Mouse (Mus musculus) midbrain, embryonic 16.5 days (tissue): ENCODE measurements around the gene Ntrk3. TPM values are rescaled to one million over a fixed set of nuclear protein-coding genes. Genes with fewer than 3 reads are reported as not detected.

Source experiments
- ATAC-seq: fragments of 200-750 bp; cut with Nextera tagmentation; 2 replicates; pipeline ENCODE4 v1.8.0; 2017; ENCODE audit warnings: moderate TSS enrichment
- H3K27ac ChIP-seq: fragments of 300-500 bp; sonication (generic); 2 replicates; pipeline ENCODE4 v1.5.1; 2014; ENCODE audit warnings: mild to moderate bottlenecking, low read length, mixed read lengths
- H3K27me3 ChIP-seq: fragments of 300-500 bp; sonication (generic); 2 replicates; pipeline ENCODE4 v1.6.1; 2014; ENCODE audit warnings: low read depth, low read length, mixed read lengths; ENCODE audit not compliant: control insufficient read depth, insufficient read depth
- H3K36me3 ChIP-seq: fragments of 300-500 bp; sonication (generic); 2 replicates; pipeline ENCODE4 v1.6.1; 2014; ENCODE audit warnings: mild to moderate bottlenecking, low read length, moderate library complexity, mixed read lengths; ENCODE audit not compliant: control insufficient read depth, insufficient read depth
- H3K4me1 ChIP-seq: fragments of 300-500 bp; sonication (generic); 2 replicates; pipeline ENCODE4 v1.6.1; 2014; ENCODE audit warnings: mild to moderate bottlenecking, low read length, mixed read lengths; ENCODE audit not compliant: control insufficient read depth, insufficient read depth
- H3K4me2 ChIP-seq: fragments of 300-500 bp; sonication (generic); 2 replicates; pipeline ENCODE4 v1.6.1; 2014; ENCODE audit warnings: mild to moderate bottlenecking, low read length, mixed read lengths
- H3K4me3 ChIP-seq: fragments of 300-500 bp; sonication (generic); 2 replicates; pipeline ENCODE4 v1.5.1; 2014; ENCODE audit warnings: low read depth, mild to moderate bottlenecking, low read length, moderate library complexity, mixed read lengths
- H3K9ac ChIP-seq: fragments of 300-500 bp; sonication (generic); 2 replicates; pipeline ENCODE4 v1.6.1; 2014; ENCODE audit warnings: low read depth, low read length, mixed read lengths
- H3K9me3 ChIP-seq: fragments of 300-500 bp; sonication (generic); replicated peaks from 2 replicates; pipeline ENCODE4 v1.6.1; 2014; ENCODE audit warnings: mild to moderate bottlenecking, low read length, mixed read lengths; ENCODE audit not compliant: control insufficient read depth, poor library complexity, severe bottlenecking
- WGBS: fragments of 180-500 bp; shearing (Covaris S2); extraction: QIAGEN DNeasy Blood & Tissue Kit; methylation state at CpG from one replicate; pipeline ENCODE4 v1.1.7; 2014; 5-methylcytosine and 5-hydroxymethylcytosine counted together
- polyA plus RNA-seq: library from polyadenylated mRNA; unstranded; fragments of >200 nt; fragmentation: Nextera tagmentation; extraction: Ambion mirVana; gene quantifications from 2 replicates; pipeline ENCODE4 v1.2.1, GENCODE M21; 2015

Gene Ntrk3
- polyA plus RNA-seq, 1 experiment from 2014 or later, result 24.7 TPM

DNA sequence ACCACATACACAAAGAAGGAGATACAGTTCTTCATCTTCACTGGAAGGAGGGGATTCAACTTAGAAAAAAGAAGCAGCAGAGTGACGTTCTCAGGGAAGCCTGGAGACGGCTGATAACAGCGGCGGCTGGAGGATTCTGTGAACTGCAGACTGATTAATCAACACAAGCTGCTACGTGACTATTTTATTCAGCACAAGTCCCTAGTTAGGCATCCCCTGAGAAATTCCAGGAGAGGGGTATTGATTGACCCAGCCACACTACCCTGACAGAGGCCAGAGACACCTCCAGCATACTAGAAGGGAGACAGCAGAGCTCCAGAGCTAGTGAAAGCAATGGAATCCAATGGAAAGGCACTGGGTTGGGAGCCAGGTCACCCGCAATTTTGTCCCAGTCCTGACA, 516.1 kb downstream of the Ntrk3 start:
- H3K27me3 ChIP-seq, result no peaks in the 10 kb centered on the region
- H3K36me3 ChIP-seq, result no peaks in the 10 kb centered on the region
- 37% methylated on average over 6 of the region's 6 CpGs for WGBS
- H3K9ac ChIP-seq, result no peak overlapping the region
- no peak overlapping the region; the same call in 1 of the 2 replicates for H3K27ac ChIP-seq
- H3K4me2 ChIP-seq, result no peak overlapping the region
- H3K4me1 ChIP-seq, result peaks cover 8% of the 10 kb centered on the region
- no peak overlapping the region for H3K4me3 ChIP-seq
- H3K9me3 ChIP-seq, result no peaks in the 10 kb centered on the region
- no peak for ATAC-seq

- H3K9me3 ChIP-seq, result no peaks in the 10 kb centered on the region
- H3K4me3 ChIP-seq, result no peak overlapping the region
- no peak overlapping the region for H3K4me2 ChIP-seq
- no peaks in the 10 kb centered on the region for H3K27me3 ChIP-seq
- H3K4me1 ChIP-seq, result peaks cover 8% of the 10 kb centered on the region
- no peaks in the 10 kb centered on the region for H3K36me3 ChIP-seq
- 65% methylated on average over 4 of the region's 4 CpGs for WGBS
- no peak overlapping the region for H3K27ac ChIP-seq
- no peak overlapping the region for H3K9ac ChIP-seq
- ATAC-seq, result no peak
These were observed 516.9 kb downstream of the Ntrk3 start for GRCm38 (mm10) chr7:78220949-78221348.

GRCm38 (mm10) chr7:78190931-78191653, 546.7 kb downstream of the Ntrk3 start:
- ATAC-seq, result peak; percentile 90
- no peaks in the 10 kb centered on the region for H3K9me3 ChIP-seq
- no peak overlapping the region for H3K9ac ChIP-seq
- no peaks in the 10 kb centered on the region for H3K36me3 ChIP-seq
- peak overlapping the region; percentile 75 for H3K27ac ChIP-seq
- peak overlapping the region; percentile 26 for H3K4me2 ChIP-seq
- WGBS, result 13% methylated on average over 17 of the region's 17 CpGs
- H3K4me1 ChIP-seq, result peaks cover 9% of the 10 kb centered on the region
- H3K4me3 ChIP-seq, result no peak overlapping the region
- H3K27me3 ChIP-seq, result no peaks in the 10 kb centered on the region

DNA sequence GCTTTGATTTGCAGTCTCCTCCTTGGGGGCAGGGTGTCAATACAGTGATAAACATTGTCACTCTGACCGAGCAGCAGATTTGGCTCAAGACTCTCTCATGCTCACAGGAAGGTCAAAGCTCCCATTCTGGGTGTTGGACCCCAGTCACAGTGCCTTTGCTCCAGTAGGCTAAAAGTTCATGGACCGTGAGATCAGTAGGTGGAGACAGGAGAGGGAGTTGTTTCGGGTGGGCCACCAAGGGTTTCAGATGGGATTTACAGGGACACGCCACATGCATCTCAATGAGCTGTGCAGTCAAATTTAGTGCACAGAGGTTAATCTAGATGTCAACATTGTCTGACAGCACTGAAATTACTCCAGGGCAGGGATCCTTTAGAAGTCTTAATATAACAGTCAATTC, 552.2 kb downstream of the Ntrk3 start:
- Histone ChIP-seq H3K27ac (no peak overlapping the region), H3K36me3 (no peaks in the 10 kb centered on the region), H3K27me3 (no peaks in the 10 kb centered on the region), H3K9ac (no peak overlapping the region), H3K4me1 (peaks cover under 1% of the 10 kb centered on the region; the same call in 1 of the 2 replicates), H3K4me2 (no peak overlapping the region), H3K9me3 (no peaks in the 10 kb centered on the region), H3K4me3 (no peak overlapping the region)
- no peak for ATAC-seq
- 46% methylated on average over 4 of the region's 4 CpGs for WGBS

GRCm38 (mm10) chr7:78183396-78183795, 554.4 kb downstream of the Ntrk3 start:
- Histone ChIP-seq H3K9ac (no peak overlapping the region), H3K4me3 (no peak overlapping the region), H3K4me1 (no peaks in the 10 kb centered on the region), H3K27me3 (no peaks in the 10 kb centered on the region), H3K36me3 (no peaks in the 10 kb centered on the region), H3K4me2 (no peak overlapping the region), H3K27ac (no peak overlapping the region), H3K9me3 (no peaks in the 10 kb centered on the region)
- WGBS, result 41% methylated on average over 1 of the region's 1 CpGs
- no peak for ATAC-seq

GRCm38 (mm10) chr7:78179996-78180665, 557.7 kb downstream of the Ntrk3 start:
- no peak overlapping the region for H3K9ac ChIP-seq
- no peaks in the 10 kb centered on the region for H3K9me3 ChIP-seq
- no peak overlapping the region for H3K27ac ChIP-seq
- H3K4me1 ChIP-seq, result no peaks in the 10 kb centered on the region
- no peak overlapping the region for H3K4me2 ChIP-seq
- no peak overlapping the region for H3K4me3 ChIP-seq
- 67% methylated on average over 4 of the region's 4 CpGs for WGBS
- no peak for ATAC-seq
- no peaks in the 10 kb centered on the region for H3K27me3 ChIP-seq
- no peaks in the 10 kb centered on the region for H3K36me3 ChIP-seq

- no peak overlapping the region for H3K4me3 ChIP-seq
- no peak for ATAC-seq
- WGBS, result 67% methylated on average over 5 of the region's 5 CpGs
These were observed 565.4 kb downstream of the Ntrk3 start for GRCm38 (mm10) chr7:78172267-78172955.

GRCm38 (mm10) chr7:78165466-78165865, 572.3 kb downstream of the Ntrk3 start:
- Histone ChIP-seq H3K4me3 (no peak overlapping the region), H3K4me2 (no peak overlapping the region), H3K4me1 (0 out of 2 replicates have a peak, but pooled peaks cover 3% of the 10 kb centered on the region), H3K27me3 (no peaks in the 10 kb centered on the region), H3K9ac (no peak overlapping the region), H3K27ac (no peak overlapping the region), H3K36me3 (no peaks in the 10 kb centered on the region), H3K9me3 (no peaks in the 10 kb centered on the region)
- WGBS, result 12% methylated on average over 1 of the region's 1 CpGs
- no peak for ATAC-seq

More at GRCm38 (mm10) chr7:78172267-78172955, 565.4 kb downstream of the Ntrk3 start:
- Histone ChIP-seq H3K27me3 (no peaks in the 10 kb centered on the region), H3K36me3 (no peaks in the 10 kb centered on the region), H3K4me2 (no peak overlapping the region), H3K4me1 (no peaks in the 10 kb centered on the region), H3K9ac (no peak overlapping the region), H3K9me3 (no peaks in the 10 kb centered on the region), H3K27ac (no peak overlapping the region)

GRCm38 (mm10) chr7:78157946-78158345, 579.9 kb downstream of the Ntrk3 start:
- H3K4me1 ChIP-seq, result no peaks in the 10 kb centered on the region
- WGBS, result 81% methylated on average over 2 of the region's 2 CpGs
- H3K9ac ChIP-seq, result no peak overlapping the region
- no peak overlapping the region for H3K4me3 ChIP-seq
- no peaks in the 10 kb centered on the region for H3K27me3 ChIP-seq
- no peak overlapping the region for H3K27ac ChIP-seq
- no peak for ATAC-seq
- H3K4me2 ChIP-seq, result no peak overlapping the region
- H3K9me3 ChIP-seq, result no peaks in the 10 kb centered on the region
- H3K36me3 ChIP-seq, result no peaks in the 10 kb centered on the region
